Mouse (Mus musculus): ENCODE results near the gene Gm39115.
A peak's percentile ranks its signal among the peaks of the same experiment; 100 is the strongest.

Gm39115 gene

GRCm38 (mm10) chr7:142095183-142095931 is 40.5 kb downstream of the Gm39115 start, which contains the start of gene Dusp8:
Gene Dusp8 (minus strand): TSS chr7:142095843.
- DNase-seq: peak; percentile 78

- no peak for DNase-seq
Measured at GRCm38 (mm10) chr7:142094301-142095143, 41.3 kb downstream of the Gm39115 start.

- DNase-seq: no peak
Measured at GRCm38 (mm10) chr7:142093696-142094240, 42.1 kb downstream of the Gm39115 start.

- no peak for DNase-seq
Measured at GRCm38 (mm10) chr7:142092991-142093390, 42.8 kb downstream of the Gm39115 start.

GRCm38 (mm10) chr7:142091848-142092247 is 44.0 kb downstream of the Gm39115 start:
- no peak for DNase-seq

- DNase-seq: no peak
Measured at GRCm38 (mm10) chr7:142089648-142090447, 46.0 kb downstream of the Gm39115 start.

- no peak for DNase-seq
Measured at GRCm38 (mm10) chr7:142088886-142089285, 46.9 kb downstream of the Gm39115 start.

GRCm38 (mm10) chr7:142087069-142087652 is 48.7 kb downstream of the Gm39115 start:
- DNase-seq: no peak

- DNase-seq: no peak
Measured at GRCm38 (mm10) chr7:142086159-142086905, 49.5 kb downstream of the Gm39115 start.
